Mouse (Mus musculus) embryonic facial prominence, embryonic 12.5 days (tissue): ENCODE data around the gene Brd4. TPM values are rescaled to one million over a fixed set of nuclear protein-coding genes. Genes with fewer than 3 reads are reported as not detected.

ENCODE experiments used
- ATAC-seq: fragments of 200-750 bp; cut with Nextera tagmentation; 2 replicates; pipeline ENCODE4 v1.8.0; 2017; ENCODE audit not compliant: insufficient number of reproducible peaks, insufficient read depth, low FRiP score, low TSS enrichment
- H3K27ac ChIP-seq: fragments of 300-500 bp; sonication (generic); 2 replicates; pipeline ENCODE4 v1.5.1; 2016; ENCODE audit warnings: mild to moderate bottlenecking
- H3K27me3 ChIP-seq: fragments of 300-500 bp; sonication (generic); 2 replicates; pipeline ENCODE4 v1.6.1; 2016; ENCODE audit warnings: mild to moderate bottlenecking, moderate library complexity
- H3K36me3 ChIP-seq: fragments of 300-500 bp; sonication (generic); 2 replicates; pipeline ENCODE4 v1.6.1; 2016; ENCODE audit warnings: mild to moderate bottlenecking
- H3K4me1 ChIP-seq: fragments of 300-500 bp; sonication (generic); 2 replicates; pipeline ENCODE4 v1.6.1; 2016
- H3K4me2 ChIP-seq: fragments of 300-500 bp; sonication (generic); replicated peaks from 2 replicates; pipeline ENCODE4 v1.6.1; 2016; ENCODE audit warnings: mild to moderate bottlenecking, moderate library complexity
- H3K4me3 ChIP-seq: fragments of 300-500 bp; sonication (generic); 2 replicates; pipeline ENCODE4 v1.5.1; 2016; ENCODE audit warnings: mild to moderate bottlenecking
- H3K9ac ChIP-seq: fragments of 300-500 bp; sonication (generic); 2 replicates; pipeline ENCODE4 v1.6.1; 2016; ENCODE audit warnings: mild to moderate bottlenecking, moderate library complexity
- H3K9me3 ChIP-seq: fragments of 300-500 bp; sonication (generic); 2 replicates; pipeline ENCODE4 v1.6.1; 2016; ENCODE audit warnings: mild to moderate bottlenecking, moderate library complexity
- WGBS: fragments of 180-500 bp; shearing (Covaris S2); methylation state at CpG from one replicate; pipeline ENCODE4 v1.1.7; 2016; 5-methylcytosine and 5-hydroxymethylcytosine counted together
- polyA plus RNA-seq: library from polyadenylated mRNA; unstranded; fragments of >200 nt; fragmentation: Nextera tagmentation; extraction: Ambion mirVana; gene quantifications from 2 replicates; pipeline ENCODE4 v1.2.1, GENCODE M21; 2016

Brd4 gene
- 107 and 112 TPM in 2 replicates for polyA plus RNA-seq

DNA sequence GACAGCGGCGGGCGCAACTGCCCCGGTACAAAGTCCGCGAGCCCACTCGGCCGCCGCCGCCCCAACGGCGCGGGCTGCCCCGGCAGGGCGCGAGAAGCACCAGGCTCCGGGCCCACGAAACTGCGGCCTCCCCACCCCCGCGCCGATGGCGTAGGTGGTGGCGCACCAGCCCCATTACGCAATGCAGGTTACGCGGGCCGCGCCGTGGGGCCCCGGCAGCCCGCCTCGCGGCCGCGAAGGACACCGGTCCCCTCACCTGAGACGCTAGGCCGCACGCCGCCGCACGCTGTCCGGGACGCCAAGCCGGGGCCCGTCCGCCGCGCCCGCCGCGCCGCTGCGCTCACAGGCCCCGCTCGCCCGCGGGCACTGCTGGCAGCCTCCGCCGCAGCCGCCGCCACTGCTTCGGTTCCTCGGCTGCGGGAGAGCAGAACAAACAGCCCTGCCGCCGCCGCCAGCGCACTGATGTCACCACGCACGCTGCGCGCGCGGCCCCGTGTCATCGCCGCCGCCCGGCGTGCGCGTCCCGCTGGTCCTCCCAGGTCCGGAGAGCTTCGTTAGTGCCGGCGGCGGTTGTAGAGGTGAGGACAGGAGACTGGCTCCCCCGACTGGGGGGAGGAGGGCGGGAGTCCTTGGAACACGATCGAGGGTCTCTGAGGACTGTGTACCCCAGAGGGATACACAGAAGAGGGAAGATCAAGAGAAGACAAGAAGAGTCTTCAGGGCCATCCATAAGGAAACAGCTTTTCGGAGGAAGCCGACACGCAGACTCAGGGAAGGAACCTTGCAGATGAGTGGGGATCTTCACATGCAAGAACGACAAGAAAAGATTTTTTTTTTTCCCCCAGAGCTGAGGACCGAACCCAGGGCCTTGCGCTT, at the start of gene Brd4:
Gene Brd4, minus strand, starts transcription at position 461 of the 876 bp plus-strand sequence.
- WGBS: under 1% methylated on average over 90 of the region's 100 CpGs
- ATAC-seq: peak; percentile 73
- H3K27ac ChIP-seq: peak within 1 kb of the TSS; percentile 100
- H3K4me3 ChIP-seq: peak within 1 kb of the TSS; percentile 80
- H3K9ac ChIP-seq: peak within 1 kb of the TSS; percentile 98
- H3K4me2 ChIP-seq: peak within 1 kb of the TSS; percentile 85
- H3K9me3 ChIP-seq: no peaks in the 10 kb centered on the region
- H3K4me1 ChIP-seq: peaks cover 26% of the 10 kb centered on the region
- H3K27me3 ChIP-seq: no peaks in the 10 kb centered on the region
- H3K36me3 ChIP-seq: 0 out of 2 replicates have a peak, but pooled peaks cover 2% of the 10 kb centered on the region

DNA sequence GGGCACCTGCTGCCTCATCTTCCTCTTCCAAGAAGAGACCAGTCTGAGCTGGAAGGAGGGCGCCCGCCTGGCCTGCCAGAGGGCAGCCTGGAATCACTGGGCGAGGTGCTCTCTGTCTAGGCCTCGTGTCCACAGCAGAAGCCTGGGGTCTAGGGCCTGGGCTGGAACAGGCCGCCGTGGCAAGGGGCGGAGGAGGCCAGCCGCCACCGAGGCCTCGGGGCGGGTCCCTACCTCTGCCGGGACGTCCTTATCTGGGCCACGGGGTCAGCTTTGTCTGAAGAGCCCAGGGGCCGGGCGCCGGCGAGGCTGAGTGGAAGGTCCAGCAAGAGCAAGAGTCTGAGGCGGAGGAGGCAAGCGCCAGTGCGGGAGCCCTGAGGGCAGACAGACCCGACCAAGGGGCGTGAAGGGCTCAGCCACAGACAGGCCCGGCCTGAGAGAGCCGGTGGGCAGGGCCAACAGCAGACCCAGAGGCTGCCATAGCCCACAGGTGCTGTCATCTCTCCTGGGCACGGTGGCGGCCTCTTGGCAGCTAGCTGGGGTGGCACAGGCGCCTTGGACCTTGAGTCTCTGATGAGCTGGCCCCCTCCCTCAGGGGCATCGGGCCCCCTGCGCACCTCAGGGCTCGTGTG, 49.3 kb upstream of the Brd4 start:
- Histone ChIP-seq H3K9ac (no peak overlapping the region; the same call in 1 of the 2 replicates), H3K27me3 (no peaks in the 10 kb centered on the region), H3K4me1 (no peaks in the 10 kb centered on the region), H3K27ac (no peak overlapping the region), H3K4me3 (no peak overlapping the region), H3K4me2 (no peak overlapping the region), H3K9me3 (no peaks in the 10 kb centered on the region), H3K36me3 (peaks cover 84% of the 10 kb centered on the region)
- peak; percentile 68; the same call in 1 of the 2 replicates for ATAC-seq
- 87% methylated on average over 31 of the region's 31 CpGs for WGBS

DNA sequence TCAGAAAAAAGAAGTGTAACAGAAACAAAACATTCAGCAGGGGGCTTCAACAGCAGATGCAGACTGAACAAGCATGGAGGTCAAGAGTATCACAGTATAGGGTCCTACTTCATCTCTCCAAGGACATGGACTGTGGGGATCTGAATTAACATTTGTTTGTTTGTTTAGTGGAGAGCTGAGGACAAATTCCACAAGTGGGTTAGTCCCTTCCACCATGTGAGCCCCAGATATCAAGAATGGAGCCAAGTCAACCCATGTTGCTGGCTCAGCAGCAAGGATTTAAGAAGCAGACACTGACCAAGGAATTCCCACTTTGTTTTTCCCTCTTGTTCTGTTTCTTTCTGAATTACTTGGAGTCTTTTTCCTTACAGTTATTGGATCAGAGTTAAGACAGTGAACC, 43.0 kb upstream of the Brd4 start:
- no peak overlapping the region for H3K27ac ChIP-seq
- peaks cover 2% of the 10 kb centered on the region; the same call in 1 of the 2 replicates for H3K4me1 ChIP-seq
- peaks cover 52% of the 10 kb centered on the region for H3K36me3 ChIP-seq
- no peak overlapping the region for H3K4me2 ChIP-seq
- ATAC-seq: no peak
- no peaks in the 10 kb centered on the region for H3K9me3 ChIP-seq
- H3K27me3 ChIP-seq: no peaks in the 10 kb centered on the region
- no peak overlapping the region for H3K9ac ChIP-seq
- no peak overlapping the region for H3K4me3 ChIP-seq

DNA sequence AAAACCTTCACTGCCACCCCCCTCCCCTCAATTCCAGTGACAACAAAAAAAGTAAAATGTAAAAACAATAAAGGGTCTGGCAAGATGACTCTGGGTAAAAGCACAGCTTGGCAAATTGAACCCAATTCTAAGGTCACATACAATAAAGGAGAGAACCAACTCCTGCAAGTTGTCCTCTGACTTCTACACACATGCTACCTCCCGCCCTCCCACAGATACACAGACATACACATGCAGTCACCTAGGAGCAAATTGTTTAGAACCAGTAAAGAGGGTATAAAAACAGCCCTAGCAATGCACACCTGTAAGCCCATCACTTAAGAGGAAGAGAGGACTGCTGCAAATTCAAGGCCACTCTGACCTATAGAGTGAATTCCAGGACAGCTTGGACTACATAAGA, 38.3 kb upstream of the Brd4 start:
- peaks cover 30% of the 10 kb centered on the region for H3K36me3 ChIP-seq
- H3K9me3 ChIP-seq: no peaks in the 10 kb centered on the region
- no peak overlapping the region for H3K4me2 ChIP-seq
- H3K27ac ChIP-seq: no peak overlapping the region
- ATAC-seq: no peak
- no peaks in the 10 kb centered on the region for H3K27me3 ChIP-seq
- peaks cover 18% of the 10 kb centered on the region for H3K4me1 ChIP-seq
- H3K9ac ChIP-seq: no peak overlapping the region
- 85% methylated on average over 1 of the region's 1 CpGs for WGBS
- H3K4me3 ChIP-seq: no peak overlapping the region

DNA sequence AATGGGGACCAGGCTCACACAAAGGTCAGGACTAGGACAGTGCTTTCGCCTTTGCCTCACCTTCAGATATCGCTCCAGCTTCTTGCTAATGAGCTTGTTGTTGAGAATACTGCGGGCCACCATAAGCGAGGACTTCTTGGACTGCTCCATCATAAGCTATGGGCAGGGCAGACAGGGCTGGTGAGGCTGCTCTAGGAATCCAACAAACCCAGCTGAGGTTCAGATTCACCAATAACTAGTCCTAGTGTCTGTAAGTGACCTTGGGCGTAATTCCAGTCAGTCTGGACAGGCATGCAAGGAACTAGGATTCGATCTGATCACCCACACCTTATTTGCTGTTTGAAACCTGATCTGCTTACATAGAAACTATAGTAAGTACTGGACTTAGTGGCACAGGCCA, 37.3 kb upstream of the Brd4 start:
- WGBS: 22% methylated on average over 6 of the region's 6 CpGs
- Histone ChIP-seq H3K9ac (peak overlapping the region; percentile 77), H3K4me2 (peak overlapping the region; percentile 89), H3K36me3 (peaks cover 34% of the 10 kb centered on the region), H3K27ac (peak overlapping the region; percentile 91), H3K4me1 (peaks cover 18% of the 10 kb centered on the region), H3K4me3 (peak overlapping the region; percentile 78), H3K9me3 (no peaks in the 10 kb centered on the region), H3K27me3 (no peaks in the 10 kb centered on the region)
- ATAC-seq: no peak

GRCm38 (mm10) chr17:32321390-32321734, 36.8 kb upstream of the Brd4 start:
- peak overlapping the region; percentile 78 for H3K4me3 ChIP-seq
- peak; percentile 57 for ATAC-seq
- H3K36me3 ChIP-seq: peaks cover 37% of the 10 kb centered on the region
- WGBS: under 1% methylated on average over 23 of the region's 23 CpGs
- H3K27me3 ChIP-seq: no peaks in the 10 kb centered on the region
- H3K9me3 ChIP-seq: no peaks in the 10 kb centered on the region
- peaks cover 18% of the 10 kb centered on the region for H3K4me1 ChIP-seq
- H3K27ac ChIP-seq: peak overlapping the region; percentile 91
- peak overlapping the region; percentile 89 for H3K4me2 ChIP-seq
- H3K9ac ChIP-seq: peak overlapping the region; percentile 77

DNA sequence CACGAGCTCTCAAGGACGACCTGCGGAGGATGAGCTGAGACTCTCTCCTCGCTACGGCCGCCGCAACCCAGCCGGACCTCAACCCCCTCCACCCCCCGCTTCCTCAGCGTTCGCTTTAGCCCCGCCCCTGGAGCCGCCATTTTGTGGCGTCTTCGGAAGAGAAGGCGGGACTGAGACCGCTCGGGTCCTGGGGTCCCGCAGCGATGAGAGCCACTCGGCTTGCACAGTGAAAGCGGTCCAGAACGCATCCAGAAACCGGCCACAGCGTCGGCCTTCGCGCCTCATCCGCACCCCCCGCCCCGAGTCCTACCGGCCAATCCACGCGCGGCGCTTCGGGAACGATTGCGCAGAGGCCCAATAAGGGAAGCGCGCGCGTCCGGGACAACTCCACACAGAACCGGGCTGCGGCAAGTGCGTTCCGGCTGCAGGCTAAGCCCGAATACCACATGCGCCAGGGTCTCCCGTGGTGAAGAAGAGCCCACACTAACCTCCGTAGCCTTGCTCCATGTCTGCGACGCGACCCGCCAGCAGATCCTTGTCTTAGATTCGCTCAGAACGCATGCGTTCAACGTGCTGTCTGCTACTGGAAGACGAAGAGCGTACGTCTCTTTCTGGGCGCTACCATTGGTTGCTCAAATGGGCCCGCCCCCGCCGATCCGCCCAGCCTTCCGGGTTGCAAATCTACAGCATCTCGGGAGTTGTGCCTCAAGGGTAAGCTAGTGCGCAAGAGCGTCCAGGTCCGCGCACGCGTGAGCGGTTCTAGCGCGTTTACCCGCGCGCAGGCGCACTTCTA, 36.3 kb upstream of the Brd4 start, which contains the start of gene Akap8:
Gene Akap8, minus strand, starts transcription at position 642 of the 793 bp plus-strand sequence.
- peaks cover 18% of the 10 kb centered on the region for H3K4me1 ChIP-seq
- H3K4me3 ChIP-seq: peak within 1 kb of the TSS; percentile 78
- H3K9me3 ChIP-seq: no peaks in the 10 kb centered on the region
- under 1% methylated on average over 82 of the region's 83 CpGs for WGBS
- peaks cover 37% of the 10 kb centered on the region for H3K36me3 ChIP-seq
- peak; percentile 99 for ATAC-seq
- peak within 1 kb of the TSS; percentile 89 for H3K4me2 ChIP-seq
- peak within 1 kb of the TSS; percentile 86 for H3K9ac ChIP-seq
- peak within 1 kb of the TSS; percentile 94 for H3K27ac ChIP-seq
- H3K27me3 ChIP-seq: no peaks in the 10 kb centered on the region

GRCm38 (mm10) chr17:32319950-32320349, 35.4 kb upstream of the Brd4 start:
- Histone ChIP-seq H3K4me2 (peak overlapping the region; percentile 89), H3K36me3 (peaks cover 44% of the 10 kb centered on the region), H3K9me3 (no peaks in the 10 kb centered on the region), H3K27ac (peak overlapping the region; percentile 94), H3K4me3 (peak overlapping the region; percentile 78), H3K27me3 (no peaks in the 10 kb centered on the region), H3K4me1 (peaks cover 18% of the 10 kb centered on the region), H3K9ac (peak overlapping the region; percentile 86)
- 1% methylated on average over 7 of the region's 7 CpGs for WGBS
- no peak for ATAC-seq

DNA sequence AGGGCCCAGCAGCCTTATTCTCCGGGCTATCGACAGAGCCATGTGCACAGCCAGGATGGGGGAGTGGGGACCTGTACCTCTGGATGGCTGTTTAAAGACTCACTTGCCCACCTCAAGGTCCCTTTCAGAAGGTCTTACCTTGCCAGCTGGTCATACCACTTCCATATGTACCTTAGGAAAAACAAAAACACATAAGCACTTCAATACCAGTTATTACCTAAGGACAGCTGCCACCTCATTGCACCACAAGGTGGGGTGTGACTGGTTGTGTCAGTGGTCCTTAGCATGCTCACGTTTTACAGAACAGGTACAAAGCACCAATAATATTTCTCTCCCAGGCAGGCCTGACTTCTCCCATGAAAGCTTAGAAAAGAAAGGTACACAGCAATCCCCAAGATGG, 33.2 kb upstream of the Brd4 start:
- no peak for ATAC-seq
- Histone ChIP-seq H3K27me3 (no peaks in the 10 kb centered on the region), H3K4me1 (peaks cover 18% of the 10 kb centered on the region), H3K36me3 (peaks cover 58% of the 10 kb centered on the region), H3K27ac (no peak overlapping the region), H3K9ac (no peak overlapping the region), H3K9me3 (no peaks in the 10 kb centered on the region), H3K4me3 (no peak overlapping the region), H3K4me2 (no peak overlapping the region)
- WGBS: 89% methylated on average over 3 of the region's 3 CpGs

GRCm38 (mm10) chr17:32317032-32317431, 32.5 kb upstream of the Brd4 start:
- H3K36me3 ChIP-seq: peaks cover 65% of the 10 kb centered on the region

GRCm38 (mm10) chr17:32315560-32315959, 31.0 kb upstream of the Brd4 start:
- Histone ChIP-seq H3K9me3 (no peaks in the 10 kb centered on the region), H3K36me3 (peaks cover 80% of the 10 kb centered on the region), H3K9ac (no peak overlapping the region), H3K27ac (no peak overlapping the region), H3K4me1 (peaks cover 8% of the 10 kb centered on the region), H3K4me2 (no peak overlapping the region), H3K27me3 (no peaks in the 10 kb centered on the region), H3K4me3 (no peak overlapping the region)
- ATAC-seq: no peak
- 96% methylated on average over 5 of the region's 5 CpGs for WGBS

More at GRCm38 (mm10) chr17:32317032-32317431, 32.5 kb upstream of the Brd4 start:
- H3K27ac ChIP-seq: no peak overlapping the region
- WGBS: 93% methylated on average over 8 of the region's 8 CpGs
- no peaks in the 10 kb centered on the region for H3K27me3 ChIP-seq
- H3K4me2 ChIP-seq: no peak overlapping the region
- H3K4me1 ChIP-seq: peaks cover 12% of the 10 kb centered on the region
- H3K4me3 ChIP-seq: no peak overlapping the region
- no peak overlapping the region for H3K9ac ChIP-seq
- ATAC-seq: no peak
- H3K9me3 ChIP-seq: no peaks in the 10 kb centered on the region
